Mouse (Mus musculus) C3H10T1/2 (cell line): ENCODE data around the gene Atp8b2. TPM values are rescaled to one million over a fixed set of nuclear protein-coding genes. Genes with fewer than 3 reads are reported as not detected.

ENCODE experiments used
- polyA plus RNA-seq, 2 experiments: library from polyadenylated mRNA; unstranded; fragments of >200 nt; fragmentation: generic; extraction: Trizol; gene quantifications; one replicate each; pipeline ENCODE4 v1.2.1; 2012; ENCODE audit warnings: missing spikeins in 2 of 2

Atp8b2 gene
- polyA plus RNA-seq: 10 to 100 TPM in 1 of 2 experiments, 1 to 10 TPM in 1; 5.9 to 28.1 TPM

GRCm38 (mm10) chr3:89963221-89963763, at the start of gene Atp8b2:
Atp8b2 (minus strand) TSS chr3:89963508.

GRCm38 (mm10) chr3:89998612-89999054, 35.3 kb upstream of the Atp8b2 start, which contains the start of gene Hax1:
Hax1 (minus strand) TSS chr3:89998780.

GRCm38 (mm10) chr3:89912543-89913391, 50.5 kb downstream of the Atp8b2 start, which contains the start of gene Il6ra:
Il6ra (minus strand) TSS chr3:89913196.

Other genes with a start within 250 kb of the Atp8b2 start
- gene Adar, start 248.5 kb downstream of the Atp8b2 start, polyA plus RNA-seq: 10 to 100 TPM in 1 of 2 experiments, 1 to 10 TPM in 1; 2.9 to 17.3 TPM
- gene Chrnb2, start 198.9 kb downstream of the Atp8b2 start, polyA plus RNA-seq: under 1 TPM; 0.21 to 0.30 TPM
- gene Ube2q1, start 189.9 kb downstream of the Atp8b2 start, polyA plus RNA-seq: 10 to 100 TPM; 17.2 to 41.9 TPM
- gene She, start 132.1 kb downstream of the Atp8b2 start, polyA plus RNA-seq: not detected
- gene Il6ra, start 50.3 kb downstream of the Atp8b2 start, polyA plus RNA-seq: 1 to 10 TPM in 1 of 2 experiments, under 1 TPM in 1; 0.46 to 1.2 TPM
- 100 to 1,000 TPM; 159 to 178 TPM for gene Hax1, start 35.3 kb upstream of the Atp8b2 start, polyA plus RNA-seq
- 10 to 100 TPM; 11.8 to 48.9 TPM for gene 4933434E20Rik, start 88.1 kb upstream of the Atp8b2 start, polyA plus RNA-seq
- 10 to 100 TPM; 33.7 to 88.6 TPM for gene Ubap2l, start 89.1 kb upstream of the Atp8b2 start, polyA plus RNA-seq
- gene Tpm3, start 109.1 kb upstream of the Atp8b2 start, polyA plus RNA-seq: 100 to 1,000 TPM; 187 to 204 TPM
- under 1 TPM; 0.05 to 0.50 TPM for gene Nup210l, start 140.6 kb upstream of the Atp8b2 start, polyA plus RNA-seq